Mouse (Mus musculus): ENCODE measurements around the gene Gpr61. TPM values are rescaled to one million over a fixed set of nuclear protein-coding genes. Genes with fewer than 3 reads are reported as not detected.

Gpr61 gene
- total RNA-seq, 1 experiment from 2014 or later: 0.23 TPM

DNA sequence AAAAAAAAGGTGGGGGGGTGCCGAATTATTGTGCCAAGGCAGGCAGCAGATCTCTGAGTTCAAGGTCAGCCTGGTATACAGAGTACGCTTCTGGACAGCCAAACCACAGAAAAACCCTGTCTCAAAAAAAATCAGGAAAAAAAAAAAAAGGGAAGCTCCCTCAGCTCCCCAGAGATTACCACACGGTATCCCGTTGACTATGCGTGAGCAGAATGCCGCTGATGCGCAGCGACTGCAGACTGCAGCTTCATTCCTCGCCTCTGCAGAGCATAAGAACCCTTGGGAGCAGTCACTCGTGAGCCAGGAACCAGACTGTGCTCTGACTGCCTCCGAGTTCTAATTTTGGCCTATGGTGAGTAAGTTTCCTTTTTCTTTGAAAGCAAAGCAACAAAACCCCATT is 20.0 kb downstream of the Gpr61 start:
- ATAC-seq (ENCODE audit: extremely low read depth, insufficient number of reproducible peaks, low FRiP score, poor library complexity, severe bottlenecking): no peak

GRCm38 (mm10) chr3:108132484-108132883 is 22.2 kb downstream of the Gpr61 start:
- ATAC-seq (ENCODE audit: extremely low read depth, insufficient number of reproducible peaks, low FRiP score, poor library complexity, severe bottlenecking): 0 out of 2 replicates have a peak, but pooled peaks have one; percentile 39

GRCm38 (mm10) chr3:108131821-108132220 is 22.9 kb downstream of the Gpr61 start:
- ATAC-seq (ENCODE audit: extremely low read depth, insufficient number of reproducible peaks, low FRiP score, poor library complexity, severe bottlenecking): no peak

DNA sequence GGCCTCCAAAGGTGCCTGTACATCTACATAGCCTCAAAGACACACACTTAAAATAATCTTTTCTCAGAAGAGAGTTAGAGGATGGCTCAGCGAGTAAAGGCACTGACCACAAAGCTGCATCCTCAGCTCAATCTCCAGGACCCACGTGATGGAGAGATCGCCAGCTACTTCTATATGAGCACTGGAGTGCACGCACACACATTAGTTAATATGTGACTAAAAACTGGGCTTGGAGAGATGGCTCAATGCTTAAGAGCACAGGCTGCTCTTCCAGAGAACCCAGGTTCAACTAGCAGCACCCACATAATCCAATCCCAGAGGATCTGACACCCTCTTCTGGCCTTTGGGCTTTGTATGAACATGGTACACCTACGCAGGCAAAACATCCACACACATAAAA is 23.5 kb downstream of the Gpr61 start:
- no peak for ATAC-seq (ENCODE audit: extremely low read depth, insufficient number of reproducible peaks, low FRiP score, poor library complexity, severe bottlenecking)

DNA sequence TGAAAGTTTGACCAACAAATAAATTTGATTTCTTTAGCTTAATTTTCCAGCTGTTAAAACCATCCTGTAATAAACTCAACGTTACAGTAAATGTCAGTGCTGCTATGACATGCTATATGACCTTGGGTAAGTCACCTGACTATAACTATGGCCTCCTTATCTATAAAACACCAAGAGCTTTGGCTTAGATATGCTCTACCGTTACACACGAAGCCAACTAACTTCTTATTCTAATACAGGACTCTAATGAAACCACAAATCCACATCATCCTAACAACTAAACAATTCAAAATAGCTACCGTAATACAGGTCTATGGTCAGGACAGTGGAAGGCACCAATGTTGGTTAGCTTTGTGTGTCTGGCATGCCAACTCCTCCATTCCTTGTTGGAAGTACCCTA is 24.9 kb downstream of the Gpr61 start:
- no peak for ATAC-seq (ENCODE audit: extremely low read depth, insufficient number of reproducible peaks, low FRiP score, poor library complexity, severe bottlenecking)

GRCm38 (mm10) chr3:108129367-108129766 is 25.3 kb downstream of the Gpr61 start:
- ATAC-seq (ENCODE audit: extremely low read depth, insufficient number of reproducible peaks, low FRiP score, poor library complexity, severe bottlenecking): no peak

DNA sequence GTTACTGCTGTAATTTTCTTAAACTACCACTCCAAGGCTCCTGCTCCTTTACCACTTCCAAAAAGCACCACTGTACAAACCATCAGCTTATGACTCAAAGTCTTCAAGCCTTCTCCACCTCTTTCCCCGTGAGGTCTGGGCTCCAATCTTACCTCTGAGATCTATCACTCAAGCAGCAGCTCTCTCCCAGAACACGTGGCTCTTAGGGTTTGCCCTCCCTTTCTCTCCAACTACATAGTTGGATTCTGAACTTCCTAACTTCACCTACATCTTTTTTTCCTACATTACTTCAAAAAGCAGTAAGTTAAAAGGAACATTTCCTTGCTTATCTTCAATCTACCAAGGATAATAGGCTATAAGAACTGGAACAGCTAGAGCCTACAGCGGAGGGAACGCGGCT is 26.2 kb downstream of the Gpr61 start:
- no peak for ATAC-seq (ENCODE audit: extremely low read depth, insufficient number of reproducible peaks, low FRiP score, poor library complexity, severe bottlenecking)

DNA sequence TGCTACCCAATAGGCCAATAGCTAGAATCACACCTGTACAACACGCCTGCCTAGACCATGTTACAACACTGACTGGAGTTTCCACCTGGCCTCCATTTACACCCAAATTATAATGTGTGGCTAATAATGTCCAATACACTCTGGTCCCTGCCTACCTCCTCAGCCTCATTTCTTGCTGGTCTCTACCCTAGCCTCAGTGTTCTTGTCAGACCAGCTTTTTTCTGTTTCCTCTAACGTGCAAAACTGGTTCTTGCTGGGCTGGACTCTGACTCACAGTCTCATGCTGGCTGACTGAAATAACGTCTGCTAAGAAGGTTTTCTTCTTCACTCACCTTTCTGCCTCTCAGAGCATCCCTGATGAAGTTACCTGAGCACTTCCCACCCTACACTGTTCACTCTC is 28.4 kb downstream of the Gpr61 start:
- ATAC-seq (ENCODE audit: extremely low read depth, insufficient number of reproducible peaks, low FRiP score, poor library complexity, severe bottlenecking): no peak

DNA sequence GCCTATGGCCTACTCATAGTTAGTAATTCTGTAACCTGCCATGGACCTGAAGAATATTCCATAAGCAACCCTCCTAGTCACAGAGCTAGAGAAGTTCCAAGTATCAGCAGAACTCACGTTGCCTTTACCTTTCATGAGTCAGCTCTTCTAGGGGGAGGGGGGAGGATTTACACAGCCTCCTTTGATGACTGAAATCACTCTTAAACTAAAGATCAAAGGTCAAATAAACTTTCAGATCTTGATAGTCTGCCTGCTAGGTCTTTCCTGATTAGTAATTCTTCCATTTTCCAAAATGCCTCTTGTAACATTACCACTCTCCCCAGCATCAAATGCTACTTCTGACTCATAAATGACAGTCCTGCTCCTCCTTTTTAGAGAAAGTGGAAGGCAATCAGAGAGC is 30.6 kb downstream of the Gpr61 start:
- ATAC-seq (ENCODE audit: extremely low read depth, insufficient number of reproducible peaks, low FRiP score, poor library complexity, severe bottlenecking): no peak

DNA sequence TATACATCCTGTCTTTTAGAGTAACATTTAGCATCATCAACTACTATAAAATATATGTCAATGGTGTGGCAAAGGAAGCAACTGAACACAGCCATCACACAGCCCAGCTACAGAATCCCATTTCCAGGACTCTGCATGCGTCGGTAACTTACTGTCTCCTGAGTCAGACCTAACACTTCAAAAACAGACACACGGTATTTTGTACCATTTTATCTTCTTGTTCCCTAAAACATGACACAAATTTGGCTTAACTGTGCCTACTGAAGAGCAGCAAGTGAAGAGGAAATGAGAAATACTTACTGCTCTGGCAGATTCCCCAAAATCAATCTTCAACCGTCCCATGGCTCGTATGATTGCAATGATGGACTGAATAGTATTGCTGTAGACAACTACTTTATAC is 31.4 kb downstream of the Gpr61 start:
- no peak for ATAC-seq (ENCODE audit: extremely low read depth, insufficient number of reproducible peaks, low FRiP score, poor library complexity, severe bottlenecking)

DNA sequence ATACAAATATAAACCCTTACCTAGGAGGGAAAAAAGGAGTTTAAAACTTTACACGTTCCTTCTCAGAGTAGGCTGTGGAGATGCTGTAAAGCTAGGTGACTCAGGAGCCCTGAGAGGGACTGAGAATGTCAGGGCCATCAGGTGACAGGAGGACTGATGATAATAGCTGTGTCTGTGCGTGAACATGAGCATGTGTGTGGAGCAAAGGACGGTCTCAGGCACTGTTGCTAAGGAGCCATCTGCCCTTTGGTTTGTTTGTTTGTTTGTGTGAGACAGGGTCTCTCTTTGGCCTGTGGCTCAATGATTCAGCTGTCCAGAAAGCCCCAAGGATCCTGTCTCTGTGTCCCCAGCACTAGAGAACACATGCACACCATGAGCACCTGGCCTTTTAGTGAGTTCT is 33.6 kb downstream of the Gpr61 start:
- no peak for ATAC-seq (ENCODE audit: extremely low read depth, insufficient number of reproducible peaks, low FRiP score, poor library complexity, severe bottlenecking)

DNA sequence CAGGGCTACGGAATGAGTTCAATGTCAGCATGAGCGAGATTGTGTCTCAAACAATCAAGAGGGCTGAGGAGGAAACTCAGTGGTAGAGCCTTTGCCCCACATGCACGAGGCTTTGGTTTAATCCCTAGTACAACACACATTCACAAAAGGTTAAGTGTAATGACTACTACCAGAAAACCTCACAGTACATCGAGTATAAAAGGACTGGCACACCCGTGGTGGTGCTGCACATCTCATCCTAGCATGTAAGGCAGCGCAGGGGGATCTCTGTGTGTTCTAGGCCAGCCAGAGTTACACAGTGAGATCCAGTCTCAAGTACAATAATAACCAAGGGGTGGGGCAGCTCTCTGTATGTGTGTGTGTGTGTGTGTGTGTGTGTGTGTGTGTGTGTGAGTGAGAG is 37.2 kb downstream of the Gpr61 start:
- no peak for ATAC-seq (ENCODE audit: extremely low read depth, insufficient number of reproducible peaks, low FRiP score, poor library complexity, severe bottlenecking)

DNA sequence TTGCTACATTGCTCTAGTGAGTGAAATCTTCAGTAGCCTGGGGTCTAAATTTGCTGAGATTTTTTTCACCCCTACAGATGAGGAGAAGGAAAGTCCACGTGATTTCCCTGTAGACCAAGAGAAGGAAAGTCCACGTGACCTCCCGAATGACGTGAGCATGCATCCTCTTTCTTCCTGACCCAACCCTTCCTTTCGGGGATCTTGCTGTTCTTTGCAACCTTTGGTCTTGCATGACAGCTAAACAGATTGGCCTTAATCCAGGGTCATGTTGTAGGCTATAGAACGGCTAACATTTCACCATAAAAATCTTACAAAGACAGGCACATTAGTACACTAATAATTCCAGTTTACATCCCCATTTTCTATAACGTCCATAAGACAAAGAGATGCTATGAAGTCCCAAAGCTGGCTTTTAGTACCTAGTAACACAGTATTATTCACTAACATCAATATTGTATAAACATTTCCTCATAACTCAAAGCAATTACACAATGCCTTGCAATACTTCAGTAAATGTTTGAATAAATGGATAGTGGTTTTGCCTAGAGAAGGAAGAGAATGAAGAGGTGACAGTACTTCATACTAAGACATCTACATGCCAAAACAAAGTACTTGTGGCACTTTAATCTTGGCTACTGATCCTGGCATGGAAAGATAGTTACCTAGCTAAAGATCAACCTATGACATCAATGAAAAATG is 40.9 kb downstream of the Gpr61 start:
- ATAC-seq (ENCODE audit: extremely low read depth, insufficient number of reproducible peaks, low FRiP score, poor library complexity, severe bottlenecking): no peak

- no peak for ATAC-seq (ENCODE audit: extremely low read depth, insufficient number of reproducible peaks, low FRiP score, poor library complexity, severe bottlenecking)
These were observed 42.0 kb downstream of the Gpr61 start for GRCm38 (mm10) chr3:108112666-108113065.

- no peak for ATAC-seq (ENCODE audit: extremely low read depth, insufficient number of reproducible peaks, low FRiP score, poor library complexity, severe bottlenecking)
These were observed 42.4 kb downstream of the Gpr61 start for GRCm38 (mm10) chr3:108112246-108112645.

- no peak for ATAC-seq (ENCODE audit: extremely low read depth, insufficient number of reproducible peaks, low FRiP score, poor library complexity, severe bottlenecking)
These were observed 43.4 kb downstream of the Gpr61 start for GRCm38 (mm10) chr3:108111320-108111719.

DNA sequence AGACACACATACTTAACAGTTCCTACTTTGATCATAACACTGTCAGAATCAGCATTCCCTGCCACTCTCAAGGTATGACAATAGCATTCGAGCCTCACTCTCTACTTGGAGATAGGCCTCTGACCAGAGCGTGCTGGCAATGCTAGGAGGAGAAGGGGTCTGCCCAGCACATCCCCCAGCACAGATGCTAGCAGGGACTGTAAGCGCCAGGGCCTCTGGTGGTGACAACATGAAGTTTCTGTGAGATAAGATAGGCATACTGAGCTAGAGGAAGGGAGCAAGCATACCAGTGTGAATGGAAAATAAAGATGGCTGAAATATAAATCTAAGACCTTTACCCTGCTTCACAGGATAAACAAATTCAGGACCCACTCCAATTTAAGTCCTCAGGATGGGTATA is 49.4 kb downstream of the Gpr61 start:
- ATAC-seq (ENCODE audit: extremely low read depth, insufficient number of reproducible peaks, low FRiP score, poor library complexity, severe bottlenecking): no peak

DNA sequence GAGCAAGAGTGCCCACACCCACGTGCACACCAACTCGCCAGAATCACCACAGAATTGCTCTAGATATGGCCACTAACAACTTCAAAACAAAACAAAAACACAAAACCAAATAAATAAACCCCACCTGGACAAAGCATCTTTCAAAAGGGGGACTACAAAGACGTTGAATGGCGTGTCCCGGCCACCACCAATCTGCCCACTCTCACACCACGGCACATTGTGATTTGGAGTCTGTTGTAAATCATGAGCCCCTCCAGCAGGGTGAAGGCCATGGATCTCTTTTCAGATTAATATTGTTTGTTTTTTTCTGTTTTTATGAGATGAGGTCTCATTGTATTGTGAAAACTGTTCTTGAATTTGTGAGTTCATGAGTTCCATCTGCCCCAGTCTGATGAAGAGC is 52.6 kb downstream of the Gpr61 start:
- ATAC-seq (ENCODE audit: extremely low read depth, insufficient number of reproducible peaks, low FRiP score, poor library complexity, severe bottlenecking): no peak

- ATAC-seq (ENCODE audit: extremely low read depth, insufficient number of reproducible peaks, low FRiP score, poor library complexity, severe bottlenecking): no peak
These were observed 53.1 kb downstream of the Gpr61 start for GRCm38 (mm10) chr3:108101594-108101993.
